Mouse (Mus musculus) C2C12 (cell line): Measurements from ENCODE around the gene Cavin1. TPM values are rescaled to one million over a fixed set of nuclear protein-coding genes. Genes with fewer than 3 reads are reported as not detected.

Source experiments
- H3K27me3 ChIP-seq: one replicate; pipeline ENCODE4 v1.6.1; 2011; ENCODE audit not compliant: control insufficient read depth, insufficient read depth, insufficient read length
- H3K36me3 ChIP-seq: one replicate; pipeline ENCODE4 v1.6.1; 2011; ENCODE audit not compliant: control insufficient read depth, insufficient read depth
- H3K4me3 ChIP-seq: one replicate; pipeline ENCODE4 v1.5.1; 2011; ENCODE audit warnings: mild to moderate bottlenecking, control low read depth; ENCODE audit not compliant: poor library complexity, insufficient read depth, severe bottlenecking
- H3K79me2 ChIP-seq: one replicate; pipeline ENCODE4 v1.6.1; 2011; ENCODE audit not compliant: control insufficient read depth, insufficient read depth
- H3K79me3 ChIP-seq: one replicate; pipeline ENCODE4 v1.6.1; 2011; ENCODE audit warnings: low read depth, control low read depth
- H3ac ChIP-seq: one replicate; pipeline ENCODE3; 2011; ENCODE audit warnings: low read depth; ENCODE audit not compliant: control insufficient read depth, insufficient read length
- CEBPB ChIP-seq: IDR thresholded peaks from one replicate; pipeline ENCODE4 v1.6.1; 2011; ENCODE audit warnings: low read depth, mild to moderate bottlenecking, control low read depth, moderate library complexity
- CTCF ChIP-seq: IDR thresholded peaks from one replicate; pipeline ENCODE4 v1.5.1; 2011; ENCODE audit not compliant: control insufficient read depth, insufficient read depth, insufficient read length
- FOSL1 ChIP-seq: IDR thresholded peaks from one replicate; pipeline ENCODE4 v1.8.0; 2011; ENCODE audit warnings: mild to moderate bottlenecking, low read length; ENCODE audit not compliant: poor library complexity, insufficient read depth, severe bottlenecking
- MAX ChIP-seq: IDR thresholded peaks from one replicate; pipeline ENCODE4 v1.6.1; 2011; ENCODE audit warnings: mild to moderate bottlenecking, control low read depth
- MYOD1 ChIP-seq: IDR thresholded peaks from one replicate; pipeline ENCODE4 v1.6.1; 2011; ENCODE audit warnings: low read depth; ENCODE audit not compliant: control insufficient read depth, insufficient read length
- MYOG ChIP-seq: IDR thresholded peaks from one replicate; pipeline ENCODE4 v1.6.1; 2011; ENCODE audit not compliant: control insufficient read depth, insufficient read length; ENCODE audit errors: extremely low read depth
- USF1 ChIP-seq: IDR thresholded peaks from one replicate; pipeline ENCODE4 v1.6.1; 2011; ENCODE audit warnings: low read depth, mild to moderate bottlenecking, control low read depth, moderate library complexity
- polyA plus RNA-seq: library from polyadenylated mRNA; unstranded; fragments of >200 nt; fragmentation: generic; extraction: Trizol; gene quantifications from one replicate; pipeline ENCODE4 v1.2.1, GENCODE M21; 2012; ENCODE audit warnings: missing spikeins

Gene Cavin1
- polyA plus RNA-seq, 1 experiment = 418 TPM

GRCm38 (mm10) chr11:100908112-100908511 lies 62.6 kb downstream of the Cavin1 start:
- Histone ChIP-seq H3ac (no peak overlapping the region), H3K36me3 (peaks cover 39% of the 10 kb centered on the region), H3K79me2 (peaks cover under 1% of the 10 kb centered on the region), H3K79me3 (no peaks in the 10 kb centered on the region), H3K27me3 (no peaks in the 10 kb centered on the region), H3K4me3 (no peak overlapping the region)
- TF ChIP-seq CEBPB (no peak), CTCF (no peak)

GRCm38 (mm10) chr11:100906885-100907284 lies 63.8 kb downstream of the Cavin1 start:
- no peaks in the 10 kb centered on the region for H3K27me3 ChIP-seq
- H3K79me3 ChIP-seq = no peaks in the 10 kb centered on the region
- no peaks in the 10 kb centered on the region for H3K79me2 ChIP-seq
- H3K36me3 ChIP-seq = peaks cover 49% of the 10 kb centered on the region
- no peak for TF ChIP-seq CTCF
- TF ChIP-seq CEBPB = no peak
- TF ChIP-seq MYOD1 = no peak
- no peak for TF ChIP-seq FOSL1
- TF ChIP-seq MAX = no peak
- TF ChIP-seq USF1 = no peak
- no peak for TF ChIP-seq MYOG
- no peak overlapping the region for H3ac ChIP-seq
- no peak overlapping the region for H3K4me3 ChIP-seq

Other genes starting within 250 kb of the Cavin1 start
- 136 TPM for gene Rab5c, start 232.7 kb downstream of the Cavin1 start, polyA plus RNA-seq
- gene Kcnh4, start 210.9 kb downstream of the Cavin1 start, polyA plus RNA-seq = not detected
- gene Hcrt, start 208.0 kb downstream of the Cavin1 start, polyA plus RNA-seq = not detected
- gene Ghdc, start 199.9 kb downstream of the Cavin1 start, polyA plus RNA-seq = 5.5 TPM
- gene Stat5b, start 120.2 kb downstream of the Cavin1 start, polyA plus RNA-seq = 2.4 TPM
- gene Stat5a, start 111.5 kb downstream of the Cavin1 start, polyA plus RNA-seq = 13.3 TPM
- gene Stat3, start 31.3 kb downstream of the Cavin1 start, polyA plus RNA-seq = 36.1 TPM
- gene Atp6v0a1, start 38.6 kb upstream of the Cavin1 start, polyA plus RNA-seq = 22.8 TPM
- gene Naglu, start 99.1 kb upstream of the Cavin1 start, polyA plus RNA-seq = 7.3 TPM
- not detected for gene Hsd17b1, start 107.5 kb upstream of the Cavin1 start, polyA plus RNA-seq
- 31.0 TPM for gene Coasy, start 111.7 kb upstream of the Cavin1 start, polyA plus RNA-seq
- 39.7 TPM for gene Mlx, start 116.4 kb upstream of the Cavin1 start, polyA plus RNA-seq
- 24.0 TPM for gene Psmc3ip, start 124.5 kb upstream of the Cavin1 start, polyA plus RNA-seq
- 25.7 TPM for gene Retreg3, start 149.0 kb upstream of the Cavin1 start, polyA plus RNA-seq
- gene Tubg1, start 149.1 kb upstream of the Cavin1 start, polyA plus RNA-seq = 115 TPM
- 0.13 TPM for gene Tubg2, start 185.0 kb upstream of the Cavin1 start, polyA plus RNA-seq
- gene Cntnap1, start 199.6 kb upstream of the Cavin1 start, polyA plus RNA-seq = 0.28 TPM
- gene Plekhh3, start 200.5 kb upstream of the Cavin1 start, polyA plus RNA-seq = 18.3 TPM
- gene Ccr10, start 204.6 kb upstream of the Cavin1 start, polyA plus RNA-seq = 0.18 TPM